Comparison of ENCODE assay signal across 10 mouse cellular contexts in genomic region chr5:93042831-93043687, GRCm38 (mm10). TPM values are rescaled to one million over a fixed set of nuclear protein-coding genes. Genes with fewer than 3 reads are reported as not detected.
DNase-seq lines count a peak whose midpoint lies in the region; ATAC-seq and TF ChIP-seq lines count a peak whose summit lies in the region.
"Had no signal": no experiment of that assay in that cellular context is flagged by ENCODE, and none has a peak within 500 bp of the region (broad histone marks: within the 10 kb centered on the region; RNA-seq: fewer than 3 reads in every experiment).

No protein-coding gene starts in this region.

- no peaks in the 10 kb centered on the region for H3K27me3 ChIP-seq in kidney, postnatal 0 days (ENCODE audit: insufficient read depth, low read length)
- peaks cover 69% of the 10 kb centered on the region for H3K27me3 ChIP-seq in embryonic facial prominence, embryonic 13.5 days
- H3K27me3 ChIP-seq in forebrain, postnatal 0 days (ENCODE audit: insufficient read depth, low read length) = peaks cover 31% of the 10 kb centered on the region
- H3K27me3 ChIP-seq in midbrain, embryonic 13.5 days = peaks cover 72% of the 10 kb centered on the region

- WGBS in kidney, postnatal 0 days = 50% methylated on average over 18 of the region's 18 CpGs
- WGBS in embryonic facial prominence, embryonic 13.5 days = 45% methylated on average over 18 of the region's 18 CpGs
- 41% methylated on average over 18 of the region's 18 CpGs for WGBS in forebrain, postnatal 0 days
- WGBS in midbrain, embryonic 13.5 days = 41% methylated on average over 18 of the region's 18 CpGs

- intact Hi-C loops in gastrocnemius, adult 2 months (cut with DNase I) = no loop called here

- no peaks in the 10 kb centered on the region for H3K36me3 ChIP-seq in kidney, postnatal 0 days (ENCODE audit: insufficient read depth, low read length)
- H3K36me3 ChIP-seq in embryonic facial prominence, embryonic 13.5 days = no peaks in the 10 kb centered on the region
- no peaks in the 10 kb centered on the region for H3K36me3 ChIP-seq in forebrain, postnatal 0 days (ENCODE audit: insufficient read depth)
- no peaks in the 10 kb centered on the region for H3K36me3 ChIP-seq in midbrain, embryonic 13.5 days

- no peak overlapping the region for H3K9ac ChIP-seq in kidney, postnatal 0 days (ENCODE audit: low read depth, low read length)
- H3K9ac ChIP-seq in embryonic facial prominence, embryonic 13.5 days = 0 out of 2 replicates have a peak overlapping the region, but pooled peaks have one; percentile 4
- no peak overlapping the region for H3K9ac ChIP-seq in forebrain, postnatal 0 days
- H3K9ac ChIP-seq in midbrain, embryonic 13.5 days (replicated peaks) = no peak overlapping the region

- no peak for ATAC-seq in kidney, postnatal 0 days (replicated peaks; ENCODE audit: low FRiP score, low read depth)
- ATAC-seq in embryonic facial prominence, embryonic 13.5 days (ENCODE audit: insufficient number of reproducible peaks, insufficient read depth, low FRiP score, low TSS enrichment, low read depth) = no peak
- no peak for ATAC-seq in forebrain, postnatal 0 days
- no peak for ATAC-seq in midbrain, embryonic 13.5 days

- peak overlapping the region; percentile 43 for H3K4me3 ChIP-seq in kidney, postnatal 0 days (replicated peaks; ENCODE audit: low read depth, low read length)
- H3K4me3 ChIP-seq in embryonic facial prominence, embryonic 13.5 days = peak overlapping the region; percentile 58; the same call in 1 of the 2 replicates
- 0 out of 2 replicates have a peak overlapping the region, but pooled peaks have one; percentile 49 for H3K4me3 ChIP-seq in forebrain, postnatal 0 days (ENCODE audit: low read depth, low read length)
- H3K4me3 ChIP-seq in midbrain, embryonic 13.5 days (replicated peaks) = peak overlapping the region; percentile 50; the same call in 1 of the 2 replicates
- no peak overlapping the region for H3K4me3 ChIP-seq in gastrocnemius, adult 2 months
- H3K4me3 ChIP-seq: myocyte had no signal

- H3K9me3 ChIP-seq in kidney, postnatal 0 days (replicated peaks; ENCODE audit: low read length) = no peaks in the 10 kb centered on the region
- no peaks in the 10 kb centered on the region for H3K9me3 ChIP-seq in embryonic facial prominence, embryonic 13.5 days
- no peaks in the 10 kb centered on the region for H3K9me3 ChIP-seq in forebrain, postnatal 0 days (ENCODE audit: low read length)
- H3K9me3 ChIP-seq in midbrain, embryonic 13.5 days = no peaks in the 10 kb centered on the region

- no peak for TF ChIP-seq CTCF in kidney, postnatal 0 days (IDR thresholded peaks at IDR 0.05; ENCODE audit: low read depth)
- no peak for TF ChIP-seq CTCF in forebrain, postnatal 0 days (IDR thresholded peaks at IDR 0.05; ENCODE audit: low read depth)
- TF ChIP-seq CTCF in gastrocnemius, adult 2 months (IDR thresholded peaks at IDR 0.05) = no peak

- DNase-seq in kidney, postnatal 0 days (ENCODE audit: low spot score) = no peak
- DNase-seq in kidney, adult 18-20 months = no peak
- DNase-seq in forebrain, postnatal 0 days = no peak
- DNase-seq in gastrocnemius, adult 2 months = no peak
- DNase-seq in layer of hippocampus, adult 11-12 months (ENCODE audit: low spot score) = no peak

- H3K4me2 ChIP-seq in kidney, postnatal 0 days (ENCODE audit: low read length) = peak overlapping the region; percentile 79
- peak overlapping the region; percentile 97 for H3K4me2 ChIP-seq in embryonic facial prominence, embryonic 13.5 days
- no peak overlapping the region for H3K4me2 ChIP-seq in forebrain, postnatal 0 days (ENCODE audit: low read depth)
- H3K4me2 ChIP-seq in midbrain, embryonic 13.5 days (replicated peaks) = peak overlapping the region; percentile 93

- H3K27ac ChIP-seq in kidney, postnatal 0 days = no peak overlapping the region
- H3K27ac ChIP-seq in embryonic facial prominence, embryonic 13.5 days = no peak overlapping the region
- no peak overlapping the region for H3K27ac ChIP-seq in forebrain, postnatal 0 days (ENCODE audit: low read depth, low read length)
- H3K27ac ChIP-seq in midbrain, embryonic 13.5 days = no peak overlapping the region
- H3K27ac ChIP-seq in gastrocnemius, adult 2 months = no peak overlapping the region

- H3K4me1 ChIP-seq in kidney, postnatal 0 days (replicated peaks; ENCODE audit: insufficient read depth, low read length) = peaks cover 17% of the 10 kb centered on the region
- peaks cover 20% of the 10 kb centered on the region for H3K4me1 ChIP-seq in embryonic facial prominence, embryonic 13.5 days
- H3K4me1 ChIP-seq in forebrain, postnatal 0 days (ENCODE audit: insufficient read depth) = peaks cover 13% of the 10 kb centered on the region
- peaks cover 23% of the 10 kb centered on the region for H3K4me1 ChIP-seq in midbrain, embryonic 13.5 days (replicated peaks)

RNA-seq across cellular contexts. Expression of gene Sowahb, which starts 1.8 kb away (rescaled TPM):
- 1.8 and 2.2 TPM in 2 replicates for polyA plus RNA-seq in kidney, postnatal 0 days (2015; fragmentation: Nextera tagmentation; extraction: Ambion mirVana)
- polyA plus RNA-seq in embryonic facial prominence, embryonic 13.5 days (2015; fragmentation: Nextera tagmentation; extraction: Ambion mirVana) = 0.59 and 1.3 TPM in 2 replicates
- total RNA-seq in forebrain, postnatal 0 days (2014; rRNA removed) = 0.10 and 0.46 TPM in 2 replicates
- polyA plus RNA-seq in forebrain, postnatal 0 days (2015; fragmentation: Nextera tagmentation; extraction: Ambion mirVana) = 0.10 and 0.12 TPM in 2 replicates
- polyA plus RNA-seq in midbrain, embryonic 13.5 days (2015; fragmentation: Nextera tagmentation; extraction: Ambion mirVana) = 0.06 TPM in 1 of 2 replicates, not detected in the other
- total RNA-seq in gastrocnemius, adult 2 months (2021) = not detected
- total RNA-seq: common myeloid progenitor, adult 5-6 weeks had no signal
- polyA plus RNA-seq: heart, postnatal 0 days; myocyte had no signal

RNA-seq across cellular contexts. Expression of gene Sept11, which starts 50.2 kb away (rescaled TPM):
- polyA plus RNA-seq in kidney, postnatal 0 days (2015; fragmentation: Nextera tagmentation; extraction: Ambion mirVana) = 140 and 154 TPM in 2 replicates
- 220 and 238 TPM in 2 replicates for polyA plus RNA-seq in embryonic facial prominence, embryonic 13.5 days (2015; fragmentation: Nextera tagmentation; extraction: Ambion mirVana)
- total RNA-seq in forebrain, postnatal 0 days (2014; rRNA removed) = 87.2 and 104 TPM in 2 replicates
- polyA plus RNA-seq in forebrain, postnatal 0 days (2015; fragmentation: Nextera tagmentation; extraction: Ambion mirVana) = 85.9 and 104 TPM in 2 replicates
- 172 and 173 TPM in 2 replicates for polyA plus RNA-seq in midbrain, embryonic 13.5 days (2015; fragmentation: Nextera tagmentation; extraction: Ambion mirVana)
- 10 to 100 TPM; 85.1 to 87.6 TPM for total RNA-seq in gastrocnemius, adult 2 months (2021)
